Mouse (Mus musculus): ENCODE measurements around the gene Pla2g2c.

- TF ChIP-seq CTCF (IDR thresholded peaks at IDR 0.05; ENCODE audit: low read depth) (no peak), EP300 (IDR thresholded peaks at IDR 0.05; ENCODE audit: low read depth) (no peak)
Measured at GRCm38 (mm10) chr4:138682760-138683159, 41.8 kb upstream of the Pla2g2c start.
